Mouse (Mus musculus) MEL-GATA-1-ER (cell line): ENCODE data around the gene Camta1.

Experiments
- DNase-seq: peaks from one replicate; pipeline ENCODE4 v3.0.0-alpha.2; 2012; ENCODE audit warnings: low read depth; ENCODE audit errors: extremely low read depth

Camta1 gene

DNA sequence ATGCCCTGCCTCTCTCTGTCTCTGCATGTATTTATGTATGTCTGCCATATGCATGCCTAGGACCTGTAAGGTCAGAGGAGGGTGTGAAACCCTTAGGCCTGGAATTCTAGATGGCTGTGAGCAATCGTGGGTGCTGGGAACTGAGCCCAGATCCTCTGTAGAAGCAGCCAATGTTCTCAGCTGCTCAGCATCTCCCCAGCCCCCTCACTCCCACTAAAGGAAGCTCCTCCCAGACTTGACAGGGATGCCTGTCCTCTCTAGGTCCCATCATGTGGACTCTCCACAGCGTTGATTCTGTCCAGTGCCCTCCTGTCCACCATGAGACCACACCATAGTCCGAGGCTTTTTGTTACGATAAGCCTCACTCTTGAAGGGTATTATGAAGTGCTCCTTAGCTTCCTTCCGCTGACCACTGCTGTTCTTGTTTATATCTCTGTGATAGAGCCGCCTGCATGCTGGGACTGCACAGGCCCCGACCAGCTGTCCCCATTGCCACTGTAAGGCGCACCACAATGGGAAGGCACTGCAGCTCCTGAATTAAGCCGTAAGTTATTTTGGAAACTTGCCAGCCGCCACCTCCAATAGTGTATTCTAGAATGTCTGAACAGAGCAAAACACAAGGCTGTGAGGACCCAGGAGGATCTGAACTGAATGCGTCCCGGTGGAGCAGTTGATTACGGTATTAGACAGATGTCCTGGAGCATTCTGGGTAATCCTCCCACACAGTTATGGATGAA lies 905.1 kb downstream of the Camta1 start:
- no peak for DNase-seq

- DNase-seq = no peak
Observed at GRCm38 (mm10) chr4:150950972-150951371, 910.7 kb downstream of the Camta1 start.

- DNase-seq = no peak
Observed at GRCm38 (mm10) chr4:150944707-150945106, 917.0 kb downstream of the Camta1 start.

DNA sequence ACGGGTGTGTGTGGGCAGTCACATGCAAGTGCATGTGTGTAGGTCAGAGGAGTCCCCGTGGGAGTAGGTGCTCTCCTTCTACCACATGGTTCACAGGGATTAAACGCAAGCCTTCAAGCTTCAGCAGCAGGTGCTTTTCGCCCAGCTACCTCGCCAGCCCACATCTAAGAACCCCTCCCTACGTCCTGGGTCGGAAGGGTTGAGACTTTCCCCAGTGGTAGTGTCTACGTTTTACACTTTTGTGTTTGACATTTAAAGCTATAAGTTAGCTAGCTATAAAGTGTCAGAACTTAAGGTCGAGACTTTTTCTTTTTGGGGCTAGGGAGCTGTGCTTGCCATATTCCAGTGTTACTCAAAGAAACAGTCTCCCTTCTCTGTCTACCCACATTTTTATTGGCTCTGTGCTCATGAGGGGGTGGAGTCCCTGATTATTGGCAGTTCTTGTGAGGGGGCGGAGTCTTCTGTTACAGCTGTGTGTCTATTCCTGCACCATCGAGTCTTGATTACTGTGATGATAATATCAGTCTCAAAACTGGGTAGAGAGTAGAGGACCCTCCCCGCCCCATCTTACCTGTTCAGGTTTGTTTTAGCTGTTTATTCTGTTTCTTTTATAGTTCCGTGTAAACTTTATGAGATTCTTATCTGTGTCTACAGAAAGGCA lies 921.6 kb downstream of the Camta1 start:
- no peak for DNase-seq

GRCm38 (mm10) chr4:150938063-150938452 lies 923.6 kb downstream of the Camta1 start:
- DNase-seq = no peak

GRCm38 (mm10) chr4:150937293-150938062 lies 924.2 kb downstream of the Camta1 start:
- no peak for DNase-seq

DNA sequence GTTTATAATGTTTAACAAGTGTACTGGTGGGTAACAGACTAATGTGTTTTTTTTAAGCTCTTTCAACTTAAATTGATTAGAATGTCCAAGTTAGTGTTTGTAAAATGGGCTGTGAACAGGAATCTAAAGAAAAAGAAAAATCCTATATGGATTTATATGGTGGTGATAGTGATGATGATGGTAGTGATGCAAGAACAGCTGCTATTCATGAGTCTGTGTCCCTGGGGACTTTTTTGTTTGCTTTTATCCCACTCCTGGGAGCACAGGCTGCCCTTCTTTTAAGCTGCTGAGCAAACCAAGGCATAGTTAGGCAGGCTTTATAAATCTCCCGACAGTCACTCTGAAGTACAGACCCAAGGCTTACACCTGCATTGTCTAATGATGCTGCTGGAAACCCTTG lies 928.2 kb downstream of the Camta1 start:
- DNase-seq = no peak

GRCm38 (mm10) chr4:150927789-150928188 lies 933.9 kb downstream of the Camta1 start:
- no peak for DNase-seq

DNA sequence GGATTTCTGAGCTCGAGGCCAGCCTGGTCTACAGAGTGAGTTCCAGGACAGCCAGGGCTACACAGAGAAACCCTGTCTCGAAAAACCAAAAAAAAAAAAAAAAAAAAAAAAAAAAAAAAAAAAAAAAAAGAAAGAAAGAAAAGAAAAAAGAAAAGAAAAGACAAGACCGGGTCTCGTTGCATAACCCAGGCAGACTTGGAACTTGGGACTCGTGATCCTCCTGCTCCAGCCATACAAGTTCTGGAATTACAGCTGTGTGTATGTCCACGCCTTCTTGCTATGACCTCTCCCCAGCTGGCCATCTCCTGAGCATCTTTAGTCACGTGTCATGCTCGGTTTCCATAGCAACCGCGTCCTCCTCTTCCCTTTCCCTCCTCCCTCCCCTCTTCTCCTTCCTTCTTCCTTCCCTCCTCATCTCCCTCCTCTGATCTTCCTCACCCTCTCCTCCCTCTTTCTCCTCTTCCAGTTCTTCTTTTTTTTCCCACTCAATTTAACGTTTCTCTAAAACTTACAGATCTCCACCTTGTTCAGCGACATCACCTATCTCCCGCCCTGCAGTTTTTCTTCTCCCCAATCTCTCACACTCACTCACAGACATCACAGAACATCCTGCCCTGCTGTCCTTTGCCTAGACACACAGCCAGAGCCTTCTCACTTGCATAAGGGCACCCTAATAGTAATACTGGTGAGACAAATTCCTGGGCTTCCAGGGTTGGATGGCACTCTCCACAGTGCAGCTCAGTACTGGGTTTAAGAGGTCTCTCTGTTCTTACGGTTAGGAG lies 934.6 kb downstream of the Camta1 start:
- no peak for DNase-seq

DNA sequence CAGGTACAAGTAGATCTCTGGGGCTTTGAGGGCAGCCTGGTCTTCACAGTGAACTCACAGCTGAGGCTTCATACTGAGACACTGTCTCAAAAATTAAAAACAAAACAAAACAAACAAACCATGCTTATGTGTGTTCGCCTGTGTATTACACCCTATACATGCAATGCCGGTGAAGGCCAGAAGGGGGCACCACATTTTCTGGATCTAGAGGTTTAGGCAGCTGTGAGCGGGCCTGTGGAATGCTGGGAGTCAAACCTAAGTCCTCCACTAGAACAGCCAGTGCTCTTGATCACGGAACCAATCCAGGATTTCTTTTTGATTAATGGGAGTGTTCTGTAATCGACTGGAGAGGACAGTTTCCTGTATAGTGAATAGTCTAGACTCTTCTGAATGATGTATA lies 935.8 kb downstream of the Camta1 start:
- DNase-seq = peak; percentile 51

DNA sequence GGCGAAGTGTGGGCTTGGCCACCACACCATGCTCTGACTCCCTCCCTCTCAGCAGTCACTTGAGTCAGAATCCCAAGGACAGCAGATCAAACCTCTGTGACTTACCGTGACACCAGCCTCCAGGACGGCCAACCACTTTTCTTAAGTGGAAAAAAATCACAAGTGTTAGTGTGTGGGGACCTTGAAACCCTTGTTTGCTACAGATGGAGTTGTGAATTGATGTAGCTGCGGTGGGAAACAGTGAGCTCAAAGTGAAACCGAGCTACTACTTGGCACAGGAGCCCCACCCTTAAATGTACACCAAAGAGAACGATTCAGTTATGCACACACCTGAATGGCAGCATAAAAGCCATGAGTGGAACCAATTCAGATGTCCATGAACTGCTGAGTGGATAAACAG lies 936.7 kb downstream of the Camta1 start:
- DNase-seq = no peak

GRCm38 (mm10) chr4:150924308-150924707 lies 937.4 kb downstream of the Camta1 start:
- DNase-seq = no peak

DNA sequence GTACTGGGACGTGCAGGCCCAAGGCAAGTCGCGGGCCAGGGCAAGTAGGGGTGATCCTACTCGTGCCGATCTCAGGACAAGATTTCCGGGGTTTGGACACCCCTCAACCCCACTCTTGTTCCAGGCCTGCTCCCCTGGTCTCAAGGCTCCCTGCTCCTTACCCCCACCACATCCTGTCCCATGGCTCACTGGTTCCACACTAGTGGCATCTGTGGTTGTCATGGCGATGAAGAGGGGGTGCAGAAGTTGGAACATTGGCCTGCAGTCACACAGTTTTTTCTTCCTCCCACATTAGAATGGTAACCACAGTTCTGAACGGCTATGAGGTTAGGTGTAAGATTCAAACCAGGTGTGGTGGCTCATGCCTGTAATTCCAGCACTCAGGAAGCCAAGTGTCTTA lies 940.5 kb downstream of the Camta1 start:
- no peak for DNase-seq

GRCm38 (mm10) chr4:150917336-150918027 lies 944.2 kb downstream of the Camta1 start:
- no peak for DNase-seq

DNA sequence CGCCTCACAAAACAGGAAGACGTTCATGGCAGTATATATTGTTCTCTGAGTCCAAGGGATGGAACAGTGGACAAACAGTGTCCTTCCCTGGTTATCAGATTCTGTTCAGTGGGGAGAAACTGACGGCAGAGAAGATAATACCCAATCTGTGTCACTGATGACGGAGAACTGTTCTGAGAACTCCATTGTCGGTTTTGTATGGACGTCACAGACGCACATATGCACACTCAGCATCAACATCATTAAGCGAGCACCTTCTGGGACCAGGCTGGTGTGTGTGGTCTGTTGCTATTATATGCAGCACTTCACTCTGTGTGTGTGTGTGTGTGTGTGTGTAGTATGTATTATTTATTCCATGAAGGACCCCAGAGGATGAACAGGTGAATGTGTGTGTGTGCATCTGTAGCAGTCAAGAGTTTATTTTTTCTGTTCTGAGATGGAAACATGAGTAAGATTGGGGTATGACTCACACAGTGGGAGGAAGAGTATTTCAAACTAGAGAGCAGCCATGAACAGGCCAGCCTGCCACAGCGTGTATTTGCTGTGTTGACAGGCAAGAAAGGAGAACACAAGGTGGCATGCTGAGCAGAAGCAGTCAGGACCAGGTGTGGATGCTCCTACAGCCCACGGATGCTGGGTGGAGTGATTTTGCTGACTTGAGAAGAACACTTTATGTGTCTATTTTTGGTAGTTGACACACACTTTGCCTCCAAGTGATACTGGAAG lies 946.3 kb downstream of the Camta1 start:
- DNase-seq = no peak

GRCm38 (mm10) chr4:150914290-150914733 lies 947.4 kb downstream of the Camta1 start, which contains the start of the genes Park7 and Tnfrsf9:
TSS of gene Park7 (minus strand) at chr4:150914437.
TSS of gene Tnfrsf9 (plus strand) at chr4:150914562.
- DNase-seq = peak; percentile 93

DNA sequence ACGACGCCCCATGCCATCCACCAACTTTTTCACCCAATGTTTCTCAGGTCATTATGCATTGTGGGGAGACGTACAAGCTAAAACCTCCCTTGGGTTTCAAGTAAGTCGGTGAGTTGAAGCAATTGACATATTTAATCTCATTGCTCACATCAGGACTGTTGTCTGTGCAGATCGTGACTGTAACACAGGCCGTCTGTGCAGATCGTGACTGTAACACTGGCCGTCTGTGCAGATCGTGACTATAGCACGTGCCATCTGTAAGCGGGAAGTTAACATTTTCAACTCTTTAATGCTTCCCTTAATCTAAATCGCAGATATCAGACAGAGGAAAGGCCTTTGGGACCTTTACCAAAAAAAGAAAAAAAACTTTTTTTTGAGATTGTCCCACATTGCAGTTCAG lies 947.9 kb downstream of the Camta1 start:
- peak; percentile 54 for DNase-seq

GRCm38 (mm10) chr4:150910164-150910951 lies 951.3 kb downstream of the Camta1 start:
- DNase-seq = no peak

DNA sequence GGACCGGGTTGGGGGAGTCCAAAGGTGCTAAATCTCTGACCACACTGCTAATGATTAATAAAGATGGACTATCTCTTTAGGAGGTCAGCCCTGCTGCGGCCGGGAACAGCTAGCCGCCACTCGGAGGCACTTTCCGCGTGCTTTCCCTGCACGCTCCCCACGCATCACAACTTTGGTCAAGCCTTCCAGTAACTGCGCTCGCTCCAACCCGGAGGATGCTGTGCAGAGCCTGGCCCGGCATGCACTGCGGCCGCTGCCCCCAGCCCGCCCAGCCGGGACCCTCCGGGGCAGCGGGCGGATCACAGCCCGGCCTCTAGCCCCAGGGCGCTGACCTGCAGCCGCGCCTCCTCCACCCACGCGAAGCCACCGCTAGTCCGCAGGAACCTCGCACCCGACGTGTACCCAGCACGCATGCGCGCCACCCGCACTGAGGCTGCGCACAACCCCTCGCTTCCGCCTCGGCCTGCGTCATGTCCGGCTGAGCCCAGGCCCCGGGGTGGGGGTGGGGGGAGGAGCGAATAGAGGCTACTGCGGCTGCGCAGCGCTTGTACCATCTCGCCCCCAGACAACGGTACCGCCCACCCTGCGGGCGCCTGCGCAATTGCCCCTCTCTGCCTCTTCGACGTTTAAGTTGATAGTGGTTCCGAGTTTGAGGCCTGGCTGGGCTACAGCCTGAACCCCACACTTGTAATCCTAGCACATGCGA lies 952.1 kb downstream of the Camta1 start:
- DNase-seq = peak; percentile 84
